Mouse (Mus musculus) neural tube, embryonic 12.5 days (tissue): Measurements from ENCODE around the gene Aacs. TPM values are rescaled to one million over a fixed set of nuclear protein-coding genes. Genes with fewer than 3 reads are reported as not detected.
A peak's percentile ranks its signal among the peaks of the same experiment; 100 is the strongest.

Experiments used
- ATAC-seq: fragments of 200-750 bp; cut with Nextera tagmentation; 2 replicates; pipeline ENCODE4 v1.8.0; 2017; ENCODE audit warnings: low read depth, mild to moderate bottlenecking, moderate TSS enrichment, moderate library complexity; ENCODE audit not compliant: low FRiP score
- H3K27ac ChIP-seq: fragments of 300-500 bp; sonication (generic); 2 replicates; pipeline ENCODE4 v1.5.1; 2016
- H3K27me3 ChIP-seq: fragments of 300-500 bp; sonication (generic); replicated peaks from 2 replicates; pipeline ENCODE4 v1.6.1; 2016; ENCODE audit warnings: mild to moderate bottlenecking
- H3K36me3 ChIP-seq: fragments of 300-500 bp; sonication (generic); 2 replicates; pipeline ENCODE4 v1.6.1; 2016; ENCODE audit warnings: mild to moderate bottlenecking
- H3K4me1 ChIP-seq: fragments of 300-500 bp; sonication (generic); 2 replicates; pipeline ENCODE4 v1.6.1; 2016
- H3K4me2 ChIP-seq: fragments of 300-500 bp; sonication (generic); replicated peaks from 2 replicates; pipeline ENCODE4 v1.6.1; 2016; ENCODE audit warnings: mild to moderate bottlenecking
- H3K4me3 ChIP-seq: fragments of 300-500 bp; sonication (generic); 2 replicates; pipeline ENCODE4 v1.5.1; 2016
- H3K9ac ChIP-seq: fragments of 300-500 bp; sonication (generic); 2 replicates; pipeline ENCODE4 v1.6.1; 2016; ENCODE audit warnings: mild to moderate bottlenecking
- H3K9me3 ChIP-seq: fragments of 300-500 bp; sonication (generic); 2 replicates; pipeline ENCODE4 v1.6.1; 2016; ENCODE audit warnings: mild to moderate bottlenecking
- WGBS: fragments of 180-500 bp; shearing (Covaris S2); methylation state at CpG from one replicate; pipeline ENCODE4 v1.1.7; 2016; 5-methylcytosine and 5-hydroxymethylcytosine counted together
- polyA plus RNA-seq: library from polyadenylated mRNA; unstranded; fragments of >200 nt; fragmentation: Nextera tagmentation; extraction: Ambion mirVana; gene quantifications from 2 replicates; pipeline ENCODE4 v1.2.1, GENCODE M21; 2016

The Aacs gene
- polyA plus RNA-seq, 1 experiment from 2014 or later, result 67.5 TPM

GRCm38 (mm10) chr5:125446344-125446743, 29.3 kb upstream of the Aacs start:
- ATAC-seq, result no peak
- WGBS, result 79% methylated on average over 7 of the region's 7 CpGs
- H3K36me3 ChIP-seq, result no peaks in the 10 kb centered on the region

GRCm38 (mm10) chr5:125448026-125448425, 27.6 kb upstream of the Aacs start:
- no peak for ATAC-seq
- peaks cover 12% of the 10 kb centered on the region; the same call in 1 of the 2 replicates for H3K4me1 ChIP-seq
- H3K36me3 ChIP-seq, result peaks cover 13% of the 10 kb centered on the region
- H3K9me3 ChIP-seq, result no peaks in the 10 kb centered on the region
- H3K4me3 ChIP-seq, result no peak overlapping the region
- 72% methylated on average over 3 of the region's 3 CpGs for WGBS
- no peaks in the 10 kb centered on the region for H3K27me3 ChIP-seq
- H3K4me2 ChIP-seq, result no peak overlapping the region
- no peak overlapping the region for H3K9ac ChIP-seq
- H3K27ac ChIP-seq, result no peak overlapping the region

More at GRCm38 (mm10) chr5:125446344-125446743, 29.3 kb upstream of the Aacs start:
- no peaks in the 10 kb centered on the region for H3K9me3 ChIP-seq
- H3K9ac ChIP-seq, result no peak overlapping the region
- H3K4me2 ChIP-seq, result no peak overlapping the region
- no peak overlapping the region for H3K4me3 ChIP-seq
- no peak overlapping the region for H3K27ac ChIP-seq
- no peaks in the 10 kb centered on the region for H3K27me3 ChIP-seq
- H3K4me1 ChIP-seq, result peaks cover 20% of the 10 kb centered on the region

GRCm38 (mm10) chr5:125448631-125449030, 27.0 kb upstream of the Aacs start:
- Histone ChIP-seq H3K27ac (no peak overlapping the region), H3K9me3 (no peaks in the 10 kb centered on the region), H3K36me3 (peaks cover 13% of the 10 kb centered on the region), H3K4me2 (no peak overlapping the region), H3K9ac (no peak overlapping the region), H3K4me1 (peaks cover 10% of the 10 kb centered on the region; the same call in 1 of the 2 replicates), H3K27me3 (no peaks in the 10 kb centered on the region), H3K4me3 (no peak overlapping the region)
- WGBS, result 94% methylated on average over 4 of the region's 4 CpGs
- ATAC-seq, result no peak

- Histone ChIP-seq H3K36me3 (peaks cover 14% of the 10 kb centered on the region), H3K4me2 (no peak overlapping the region), H3K27ac (no peak overlapping the region), H3K9ac (no peak overlapping the region), H3K4me1 (peaks cover 8% of the 10 kb centered on the region; the same call in 1 of the 2 replicates), H3K27me3 (no peaks in the 10 kb centered on the region), H3K4me3 (no peak overlapping the region), H3K9me3 (no peaks in the 10 kb centered on the region)
- 87% methylated on average over 5 of the region's 5 CpGs for WGBS
- no peak for ATAC-seq
Measured at GRCm38 (mm10) chr5:125449306-125449705, 26.3 kb upstream of the Aacs start.

GRCm38 (mm10) chr5:125452573-125452972, 23.0 kb upstream of the Aacs start:
- Histone ChIP-seq H3K4me2 (no peak overlapping the region), H3K4me1 (no peaks in the 10 kb centered on the region), H3K9ac (no peak overlapping the region), H3K27ac (no peak overlapping the region), H3K27me3 (no peaks in the 10 kb centered on the region), H3K4me3 (no peak overlapping the region), H3K36me3 (peaks cover 29% of the 10 kb centered on the region), H3K9me3 (no peaks in the 10 kb centered on the region)
- 93% methylated on average over 9 of the region's 9 CpGs for WGBS
- no peak for ATAC-seq

- Histone ChIP-seq H3K4me1 (no peaks in the 10 kb centered on the region), H3K27ac (no peak overlapping the region), H3K9ac (no peak overlapping the region), H3K27me3 (no peaks in the 10 kb centered on the region), H3K4me3 (no peak overlapping the region), H3K9me3 (no peaks in the 10 kb centered on the region), H3K4me2 (no peak overlapping the region), H3K36me3 (peaks cover 29% of the 10 kb centered on the region)
- WGBS, result 94% methylated on average over 6 of the region's 6 CpGs
- no peak for ATAC-seq
Measured at GRCm38 (mm10) chr5:125456100-125456499, 19.5 kb upstream of the Aacs start.

- Histone ChIP-seq H3K9me3 (no peaks in the 10 kb centered on the region), H3K9ac (no peak overlapping the region), H3K4me3 (no peak overlapping the region), H3K27me3 (no peaks in the 10 kb centered on the region), H3K4me2 (no peak overlapping the region), H3K36me3 (peaks cover 21% of the 10 kb centered on the region), H3K4me1 (no peaks in the 10 kb centered on the region), H3K27ac (no peak overlapping the region)
- 96% methylated on average over 6 of the region's 6 CpGs for WGBS
- no peak for ATAC-seq
Measured at GRCm38 (mm10) chr5:125457538-125457937, 18.1 kb upstream of the Aacs start.

- ATAC-seq, result no peak
Measured at GRCm38 (mm10) chr5:125460574-125460973, 15.0 kb upstream of the Aacs start.

GRCm38 (mm10) chr5:125461868-125462445, 13.7 kb upstream of the Aacs start:
- Histone ChIP-seq H3K27ac (no peak overlapping the region), H3K9me3 (no peaks in the 10 kb centered on the region), H3K36me3 (no peaks in the 10 kb centered on the region), H3K27me3 (no peaks in the 10 kb centered on the region), H3K4me2 (no peak overlapping the region), H3K4me1 (peaks cover 5% of the 10 kb centered on the region; the same call in 1 of the 2 replicates), H3K4me3 (no peak overlapping the region), H3K9ac (no peak overlapping the region)
- WGBS, result 58% methylated on average over 10 of the region's 10 CpGs
- no peak for ATAC-seq

More at GRCm38 (mm10) chr5:125460574-125460973, 15.0 kb upstream of the Aacs start:
- H3K9me3 ChIP-seq, result no peaks in the 10 kb centered on the region
- no peak overlapping the region for H3K4me3 ChIP-seq
- H3K9ac ChIP-seq, result no peak overlapping the region
- no peak overlapping the region for H3K27ac ChIP-seq
- H3K4me2 ChIP-seq, result no peak overlapping the region
- H3K4me1 ChIP-seq, result peaks cover 5% of the 10 kb centered on the region; the same call in 1 of the 2 replicates
- H3K27me3 ChIP-seq, result no peaks in the 10 kb centered on the region
- WGBS, result 85% methylated on average over 3 of the region's 3 CpGs
- H3K36me3 ChIP-seq, result peaks cover 4% of the 10 kb centered on the region; the same call in 1 of the 2 replicates

- no peak overlapping the region for H3K4me3 ChIP-seq
- WGBS, result 46% methylated on average over 7 of the region's 7 CpGs
Measured at GRCm38 (mm10) chr5:125465192-125465591, 10.4 kb upstream of the Aacs start.

GRCm38 (mm10) chr5:125465701-125466106, 9.9 kb upstream of the Aacs start:
- Histone ChIP-seq H3K4me3 (peak overlapping the region; percentile 25), H3K4me2 (peak overlapping the region; percentile 60), H3K27me3 (no peaks in the 10 kb centered on the region), H3K9me3 (no peaks in the 10 kb centered on the region), H3K4me1 (peaks cover 5% of the 10 kb centered on the region; the same call in 1 of the 2 replicates), H3K27ac (no peak overlapping the region), H3K9ac (no peak overlapping the region), H3K36me3 (no peaks in the 10 kb centered on the region)
- WGBS, result under 1% methylated on average over 25 of the region's 25 CpGs
- peak; percentile 98 for ATAC-seq

More at GRCm38 (mm10) chr5:125465192-125465591, 10.4 kb upstream of the Aacs start:
- H3K36me3 ChIP-seq, result no peaks in the 10 kb centered on the region
- peak overlapping the region; percentile 60 for H3K4me2 ChIP-seq
- no peaks in the 10 kb centered on the region for H3K9me3 ChIP-seq
- ATAC-seq, result peak; percentile 31; the same call in 1 of the 2 replicates
- H3K27ac ChIP-seq, result no peak overlapping the region; the same call in 1 of the 2 replicates
- peaks cover 5% of the 10 kb centered on the region; the same call in 1 of the 2 replicates for H3K4me1 ChIP-seq
- no peak overlapping the region for H3K9ac ChIP-seq
- H3K27me3 ChIP-seq, result no peaks in the 10 kb centered on the region

- no peak for ATAC-seq
- Histone ChIP-seq H3K36me3 (no peaks in the 10 kb centered on the region), H3K9ac (no peak overlapping the region), H3K4me3 (no peak overlapping the region), H3K4me2 (peak overlapping the region; percentile 60; the same call in 1 of the 2 replicates), H3K4me1 (peaks cover 5% of the 10 kb centered on the region; the same call in 1 of the 2 replicates), H3K27me3 (no peaks in the 10 kb centered on the region), H3K27ac (no peak overlapping the region), H3K9me3 (no peaks in the 10 kb centered on the region)
- WGBS, result 90% methylated on average over 5 of the region's 5 CpGs
Measured at GRCm38 (mm10) chr5:125466483-125466882, 9.1 kb upstream of the Aacs start.

- Histone ChIP-seq H3K4me3 (no peak overlapping the region), H3K9ac (no peak overlapping the region), H3K36me3 (no peaks in the 10 kb centered on the region), H3K27ac (no peak overlapping the region), H3K9me3 (no peaks in the 10 kb centered on the region), H3K27me3 (no peaks in the 10 kb centered on the region), H3K4me1 (peaks cover 5% of the 10 kb centered on the region; the same call in 1 of the 2 replicates), H3K4me2 (no peak overlapping the region)
- ATAC-seq, result no peak
- 89% methylated on average over 14 of the region's 14 CpGs for WGBS
Measured at GRCm38 (mm10) chr5:125467261-125467660, 8.4 kb upstream of the Aacs start.
